Comparison of ENCODE assay signal across 25 mouse cellular contexts in the genomic region with DNA sequence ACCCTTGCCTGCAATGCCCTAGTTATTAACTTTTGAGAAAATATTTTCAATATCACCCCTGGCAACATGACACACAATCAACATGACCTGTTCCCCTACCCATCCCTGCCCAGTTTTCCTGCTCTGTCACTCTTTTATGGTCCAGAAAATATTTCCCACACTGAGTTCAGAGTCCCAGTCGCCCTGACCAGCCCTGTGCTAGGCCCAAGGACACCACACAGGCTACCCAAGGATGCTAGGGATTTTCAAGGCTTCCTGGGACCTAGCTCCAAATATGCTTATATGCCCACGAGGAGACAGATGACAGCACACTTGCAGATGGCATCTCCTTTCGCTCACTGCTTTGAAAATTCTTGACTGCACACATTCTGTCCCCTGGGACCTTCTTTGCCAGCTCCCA. TPM values are rescaled to one million over a fixed set of nuclear protein-coding genes. Genes with fewer than 3 reads are reported as not detected.
DNase-seq lines count a peak whose midpoint lies in the region; ATAC-seq and TF ChIP-seq lines count a peak whose summit lies in the region.
"Had no signal": no experiment of that assay in that cellular context is flagged by ENCODE, and none has a peak within 500 bp of the region (broad histone marks: within the 10 kb centered on the region; RNA-seq: fewer than 3 reads in every experiment).

No protein-coding gene starts in this region.

- H3K4me3 ChIP-seq in intestine, embryonic 15.5 days (replicated peaks): no peak overlapping the region
- no peak overlapping the region for H3K4me3 ChIP-seq in intestine, embryonic 16.5 days (ENCODE audit: low read length)
- no peak overlapping the region for H3K4me3 ChIP-seq in bone marrow macrophage, adult 2 months (ENCODE audit: insufficient read depth, low read length)
- H3K4me3 ChIP-seq in forebrain, postnatal 0 days (ENCODE audit: low read depth, low read length): no peak overlapping the region
- H3K4me3 ChIP-seq: forebrain, embryonic 10.5 days; forebrain, embryonic 13.5 days; gastrocnemius, adult 2 months; heart, embryonic 12.5 days; heart, embryonic 15.5 days had no signal

- peak; percentile 49; the same call in 1 of the 2 replicates for ATAC-seq in intestine, embryonic 15.5 days
- no peak for ATAC-seq in intestine, embryonic 16.5 days
- no peak for ATAC-seq in forebrain, postnatal 0 days
- ATAC-seq: forebrain, embryonic 13.5 days; forebrain, embryonic 16.5 days; hindbrain, postnatal 0 days had no signal

- H3K4me1 ChIP-seq in intestine, embryonic 15.5 days (replicated peaks): no peaks in the 10 kb centered on the region
- H3K4me1 ChIP-seq in intestine, embryonic 16.5 days (ENCODE audit: control insufficient read depth, insufficient read depth, low read length): no peaks in the 10 kb centered on the region
- peaks cover 50% of the 10 kb centered on the region for H3K4me1 ChIP-seq in bone marrow macrophage, adult 2 months (ENCODE audit: control insufficient read depth, insufficient read depth, low read length)
- no peaks in the 10 kb centered on the region for H3K4me1 ChIP-seq in forebrain, postnatal 0 days (ENCODE audit: insufficient read depth)
- H3K4me1 ChIP-seq: forebrain, embryonic 10.5 days; forebrain, embryonic 13.5 days; heart, embryonic 15.5 days had no signal

- no peaks in the 10 kb centered on the region for H3K27me3 ChIP-seq in intestine, embryonic 15.5 days (replicated peaks)
- H3K27me3 ChIP-seq in intestine, embryonic 16.5 days (replicated peaks; ENCODE audit: control insufficient read depth, insufficient read depth, low read length): no peaks in the 10 kb centered on the region
- H3K27me3 ChIP-seq in forebrain, postnatal 0 days (ENCODE audit: insufficient read depth, low read length): no peaks in the 10 kb centered on the region
- H3K27me3 ChIP-seq: CH12.LX; forebrain, embryonic 13.5 days; heart, embryonic 12.5 days; heart, embryonic 15.5 days had no signal

- H3K9me3 ChIP-seq in intestine, embryonic 15.5 days: no peaks in the 10 kb centered on the region
- no peaks in the 10 kb centered on the region for H3K9me3 ChIP-seq in intestine, embryonic 16.5 days (ENCODE audit: control insufficient read depth, low read length)
- no peaks in the 10 kb centered on the region for H3K9me3 ChIP-seq in forebrain, postnatal 0 days (ENCODE audit: low read length)
- H3K9me3 ChIP-seq: forebrain, embryonic 10.5 days; forebrain, embryonic 13.5 days; G1E; heart, embryonic 12.5 days; heart, embryonic 15.5 days had no signal

- no peaks in the 10 kb centered on the region for H3K36me3 ChIP-seq in intestine, embryonic 15.5 days
- no peaks in the 10 kb centered on the region for H3K36me3 ChIP-seq in intestine, embryonic 16.5 days (ENCODE audit: control insufficient read depth, insufficient read depth, low read length)
- H3K36me3 ChIP-seq in forebrain, postnatal 0 days (ENCODE audit: insufficient read depth): no peaks in the 10 kb centered on the region
- H3K36me3 ChIP-seq: forebrain, embryonic 10.5 days; G1E; heart, embryonic 12.5 days; heart, embryonic 15.5 days had no signal

- WGBS in intestine, embryonic 15.5 days: 68% methylated on average over 3 of the region's 3 CpGs
- WGBS in intestine, embryonic 16.5 days: 64% methylated on average over 3 of the region's 3 CpGs
- WGBS in forebrain, postnatal 0 days: 62% methylated on average over 3 of the region's 3 CpGs

- no peak for TF ChIP-seq CTCF in bone marrow macrophage, adult 2 months (IDR thresholded peaks at IDR 0.05; ENCODE audit: low read depth, low read length)
- no peak for TF ChIP-seq CTCF in forebrain, postnatal 0 days (IDR thresholded peaks at IDR 0.05; ENCODE audit: low read depth)

- no peak for TF ChIP-seq POLR2A in bone marrow macrophage, adult 2 months (IDR thresholded peaks at IDR 0.05; ENCODE audit: borderline replicate concordance, low read depth, low read length)

- DNase-seq in adrenal gland, adult 2 months: peak; percentile 24
- no peak for DNase-seq in adrenal gland, postnatal 25 days
- DNase-seq in urinary bladder, postnatal 14 days (ENCODE audit: low spot score): no peak
- DNase-seq in forebrain, postnatal 0 days: no peak
- DNase-seq: cerebellum, adult 18-20 months; cerebellum, adult 9-10 months; cerebellum, postnatal 14 days; gastrocnemius, adult 2 months; gastrocnemius, postnatal 14 days; heart, adult 18-20 months; heart, postnatal 10 days; heart, postnatal 4 days; kidney, adult 18-20 months had no signal

- H3K9ac ChIP-seq in intestine, embryonic 15.5 days: no peak overlapping the region
- H3K9ac ChIP-seq in intestine, embryonic 16.5 days (ENCODE audit: low read depth, low read length): no peak overlapping the region
- no peak overlapping the region for H3K9ac ChIP-seq in forebrain, postnatal 0 days
- H3K9ac ChIP-seq: forebrain, embryonic 13.5 days; heart, embryonic 12.5 days; heart, embryonic 15.5 days; hindbrain, embryonic 14.5 days had no signal

- H3K27ac ChIP-seq in intestine, embryonic 15.5 days: no peak overlapping the region
- no peak overlapping the region for H3K27ac ChIP-seq in intestine, embryonic 16.5 days (ENCODE audit: low read length)
- H3K27ac ChIP-seq in bone marrow macrophage, adult 2 months (ENCODE audit: insufficient read depth, low read depth, low read length): peak overlapping the region; percentile 39
- H3K27ac ChIP-seq in forebrain, postnatal 0 days (ENCODE audit: low read depth, low read length): no peak overlapping the region
- H3K27ac ChIP-seq: forebrain, embryonic 10.5 days; forebrain, embryonic 13.5 days; gastrocnemius, adult 2 months; heart, embryonic 15.5 days; hindbrain, embryonic 14.5 days; hindbrain, postnatal 0 days had no signal

- no peak overlapping the region for H3K4me2 ChIP-seq in intestine, embryonic 15.5 days (replicated peaks)
- no peak overlapping the region for H3K4me2 ChIP-seq in intestine, embryonic 16.5 days (ENCODE audit: low read depth, low read length)
- H3K4me2 ChIP-seq in forebrain, postnatal 0 days (ENCODE audit: low read depth): no peak overlapping the region
- H3K4me2 ChIP-seq: forebrain, embryonic 13.5 days; heart, embryonic 12.5 days; heart, embryonic 15.5 days; hindbrain, embryonic 14.5 days had no signal

RNA-seq across cellular contexts. Expression of gene A630001G21Rik, which starts 0.6 kb away (rescaled TPM):
- under 1 TPM; 0.86 to 0.97 TPM for total RNA-seq in adrenal gland, adult 2 months (2021)
- 0.83 and 2.3 TPM in 2 replicates for polyA plus RNA-seq in adrenal gland, adult 2 months (2012; rRNA removed)
- 0.58 and 1.0 TPM in 2 replicates for total RNA-seq in adrenal gland, postnatal 25 days (2021)
- polyA plus RNA-seq in intestine, embryonic 15.5 days (2015; fragmentation: Nextera tagmentation; extraction: Ambion mirVana): 0.96 and 1.1 TPM in 2 replicates
- polyA plus RNA-seq in intestine, embryonic 16.5 days (2015; fragmentation: Nextera tagmentation; extraction: Ambion mirVana): 0.56 and 1.3 TPM in 2 replicates
- 110 and 111 TPM in 2 replicates for polyA plus RNA-seq in bone marrow macrophage, adult 2 months (2012; ENCODE audit: insufficient read depth, insufficient read length, missing spikeins)
- 0.46 and 2.0 TPM in 2 replicates for total RNA-seq in forebrain, postnatal 0 days (2014; rRNA removed)
- polyA plus RNA-seq in forebrain, postnatal 0 days (2015; fragmentation: Nextera tagmentation; extraction: Ambion mirVana): 0.19 and 0.25 TPM in 2 replicates
- total RNA-seq: hindbrain, postnatal 0 days had no signal
- polyA plus RNA-seq: G1E had no signal

RNA-seq across cellular contexts. Expression of gene Cab39, which starts 14.2 kb away (rescaled TPM):
- 100 to 1,000 TPM; 124 TPM for total RNA-seq in adrenal gland, adult 2 months (2021)
- 48.0 and 48.6 TPM in 2 replicates for polyA plus RNA-seq in adrenal gland, adult 2 months (2012; rRNA removed)
- total RNA-seq in adrenal gland, postnatal 25 days (2021): 113 and 114 TPM in 2 replicates
- 29.2 and 29.3 TPM in 2 replicates for polyA plus RNA-seq in intestine, embryonic 15.5 days (2015; fragmentation: Nextera tagmentation; extraction: Ambion mirVana)
- polyA plus RNA-seq in intestine, embryonic 16.5 days (2015; fragmentation: Nextera tagmentation; extraction: Ambion mirVana): 14.4 and 22.9 TPM in 2 replicates
- 110 and 119 TPM in 2 replicates for polyA plus RNA-seq in bone marrow macrophage, adult 2 months (2012; ENCODE audit: insufficient read depth, insufficient read length, missing spikeins)
- total RNA-seq in forebrain, postnatal 0 days (2014; rRNA removed): 191 and 216 TPM in 2 replicates
- polyA plus RNA-seq in forebrain, postnatal 0 days (2015; fragmentation: Nextera tagmentation; extraction: Ambion mirVana): 41.1 and 46.1 TPM in 2 replicates

Comparison
In these comparisons a context has a peak if more than half of its experiments do, and no peak if none do; other contexts are left out.
1. RNA of gene A630001G21Rik, which starts 0.6 kb away (polyA plus RNA-seq): 110 to 111 TPM in bone marrow macrophage, adult 2 months; 0.83 to 2.3 TPM in adrenal gland, adult 2 months, 0.56 to 1.3 TPM in intestine, embryonic 16.5 days, 0.96 to 1.1 TPM in intestine, embryonic 15.5 days and 0.19 to 0.25 TPM in forebrain, postnatal 0 days; every median in the first group is over 10 times any median in the second.